Mouse (Mus musculus) embryonic fibroblast, embryonic 13.5 days (primary cell): ENCODE results near the gene Esm1. TPM values are rescaled to one million over a fixed set of nuclear protein-coding genes. Genes with fewer than 3 reads are reported as not detected.
"Not testable (repeated sequence)": the region's sequence is repeated elsewhere in the genome, so short reads cannot be mapped to it uniquely, and the experiment has no call there.

Experiments used
- H3K27ac ChIP-seq: 2 replicates; pipeline ENCODE4 v1.5.1; 2012; ENCODE audit warnings: low read length, control low read depth, inconsistent platforms; ENCODE audit not compliant: insufficient read depth
- H3K4me1 ChIP-seq: 2 replicates; pipeline ENCODE4 v1.6.1; 2011; ENCODE audit warnings: low read length; ENCODE audit not compliant: control insufficient read depth, insufficient read depth
- H3K4me3 ChIP-seq: 2 replicates; pipeline ENCODE4 v1.5.1; 2011; ENCODE audit warnings: mild to moderate bottlenecking, control low read depth, low read length; ENCODE audit not compliant: insufficient read depth
- CTCF ChIP-seq: IDR thresholded peaks from 2 replicates; pipeline ENCODE4 v1.5.1; 2011; ENCODE audit warnings: mild to moderate bottlenecking, control low read depth, low read length, moderate library complexity, borderline replicate concordance; ENCODE audit not compliant: insufficient read depth
- POLR2A ChIP-seq: IDR thresholded peaks from 2 replicates; pipeline ENCODE4 v1.6.1; 2011; ENCODE audit warnings: low read depth, mild to moderate bottlenecking, control low read depth, low read length, moderate library complexity
- polyA plus RNA-seq: library from polyadenylated mRNA; stranded (reverse); fragments of >200 nt; gene quantifications from 2 replicates; pipeline ENCODE4 v1.2.4, GENCODE M21; 2011; ENCODE audit warnings: low read depth; ENCODE audit not compliant: missing spikeins, insufficient read length

Esm1 gene
- polyA plus RNA-seq, 1 experiment = 1.1 TPM

- H3K27ac ChIP-seq = no peak overlapping the region
- H3K4me3 ChIP-seq = no peak overlapping the region
- no peak for TF ChIP-seq CTCF
- no peak for TF ChIP-seq POLR2A
- H3K4me1 ChIP-seq = peaks cover 5% of the 10 kb centered on the region; the same call in 1 of the 2 replicates
These were observed 17.6 kb downstream of the Esm1 start for GRCm38 (mm10) chr13:113227076-113227475.

- H3K4me1 ChIP-seq = peaks cover 5% of the 10 kb centered on the region; the same call in 1 of the 2 replicates
- H3K4me3 ChIP-seq = no peak overlapping the region
- H3K27ac ChIP-seq = no peak overlapping the region
- TF ChIP-seq POLR2A (no peak), CTCF (no peak)
These were observed 18.4 kb downstream of the Esm1 start for GRCm38 (mm10) chr13:113227666-113228463.

DNA sequence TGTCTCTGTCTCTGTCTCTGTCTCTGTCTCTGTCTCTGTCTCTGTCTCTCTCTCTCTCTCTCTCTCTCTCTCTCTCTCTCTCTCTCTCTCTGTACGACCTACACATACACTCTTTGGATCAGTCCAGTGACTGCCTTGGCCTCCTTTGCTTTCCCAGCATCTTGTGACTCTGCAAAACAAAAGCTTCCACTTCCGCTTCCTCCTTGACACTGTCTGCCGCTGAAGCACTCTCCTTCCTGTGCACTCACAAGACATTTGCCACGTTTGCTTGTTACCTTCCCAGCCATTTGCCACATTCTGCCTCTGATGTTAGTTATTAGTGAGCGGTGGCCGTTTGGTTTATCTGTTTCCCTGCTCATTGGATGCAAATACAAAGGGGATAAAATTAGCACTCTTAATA, 32.7 kb downstream of the Esm1 start:
- Histone ChIP-seq H3K4me1 (no peaks in the 10 kb centered on the region), H3K27ac (no peak overlapping the region), H3K4me3 (no peak overlapping the region)
- TF ChIP-seq POLR2A (no peak), CTCF (no peak)

- Histone ChIP-seq H3K4me3 (no peak overlapping the region), H3K27ac (no peak overlapping the region), H3K4me1 (no peaks in the 10 kb centered on the region)
- TF ChIP-seq CTCF (no peak), POLR2A (no peak)
These were observed 35.6 kb downstream of the Esm1 start for GRCm38 (mm10) chr13:113245025-113245424.

- H3K4me3 ChIP-seq, H3K27ac ChIP-seq, H3K4me1 ChIP-seq: not testable (repeated sequence)
These were observed 43.1 kb downstream of the Esm1 start for GRCm38 (mm10) chr13:113252580-113252979.

GRCm38 (mm10) chr13:113256766-113257165, 47.3 kb downstream of the Esm1 start:
- H3K4me3 ChIP-seq = no peak overlapping the region
- H3K4me1 ChIP-seq = no peaks in the 10 kb centered on the region; the same call in 1 of the 2 replicates
- TF ChIP-seq CTCF = no peak
- no peak for TF ChIP-seq POLR2A

DNA sequence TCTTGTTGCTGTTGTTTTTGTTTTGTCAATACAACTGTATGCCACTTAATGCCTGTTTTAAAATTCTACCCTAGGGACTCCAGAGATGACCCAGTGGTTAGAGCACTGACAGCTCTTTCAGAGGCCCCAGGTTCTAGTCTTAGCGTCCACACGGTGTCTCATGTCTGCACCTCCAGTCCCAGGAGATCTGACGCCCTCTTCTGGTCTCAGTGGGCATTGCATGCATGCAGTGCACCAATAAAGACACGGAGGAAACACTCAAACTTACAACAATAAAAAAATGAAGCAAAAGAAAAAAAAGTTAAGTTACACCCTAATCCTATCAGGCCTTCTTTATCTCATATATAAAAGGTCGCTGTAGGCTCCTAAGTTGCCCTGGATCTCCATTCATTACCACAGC, 47.7 kb downstream of the Esm1 start:
- H3K4me3 ChIP-seq = no peak overlapping the region
- TF ChIP-seq CTCF (peak; percentile 42; the same call in 1 of the 2 replicates), POLR2A (no peak)
- no peaks in the 10 kb centered on the region; the same call in 1 of the 2 replicates for H3K4me1 ChIP-seq
- H3K27ac ChIP-seq = no peak overlapping the region

More at GRCm38 (mm10) chr13:113256766-113257165, 47.3 kb downstream of the Esm1 start:
- H3K27ac ChIP-seq = no peak overlapping the region

- peak overlapping the region; percentile 77 for H3K27ac ChIP-seq
- TF ChIP-seq POLR2A (no peak), CTCF (no peak)
- H3K4me1 ChIP-seq = peaks cover 5% of the 10 kb centered on the region
- no peak overlapping the region for H3K4me3 ChIP-seq
These were observed 49.8 kb downstream of the Esm1 start for GRCm38 (mm10) chr13:113259237-113259636.

DNA sequence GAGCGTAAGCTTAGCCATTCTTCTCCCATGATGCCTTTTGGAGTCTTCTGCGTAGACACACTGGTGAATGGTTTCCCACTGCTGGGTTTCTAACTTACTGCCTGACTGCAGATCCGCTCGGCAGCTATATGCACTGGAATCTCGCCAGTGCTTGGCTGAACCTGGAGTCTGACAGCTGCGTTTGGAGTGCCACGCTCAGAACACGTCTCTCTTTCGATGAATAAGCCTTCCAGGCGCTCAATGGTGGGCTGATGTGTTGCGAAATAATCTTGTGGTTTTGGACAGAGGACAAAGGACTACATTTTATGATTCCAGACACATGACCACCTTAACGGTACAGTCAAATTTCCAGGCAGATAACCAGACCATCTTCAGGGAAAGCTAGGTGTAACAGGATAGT, 53.4 kb downstream of the Esm1 start:
- no peak overlapping the region for H3K4me3 ChIP-seq
- H3K4me1 ChIP-seq = peaks cover 5% of the 10 kb centered on the region
- no peak for TF ChIP-seq POLR2A
- TF ChIP-seq CTCF = no peak
- no peak overlapping the region for H3K27ac ChIP-seq

GRCm38 (mm10) chr13:113265257-113265656, 55.8 kb downstream of the Esm1 start:
- peaks cover 7% of the 10 kb centered on the region for H3K4me1 ChIP-seq
- TF ChIP-seq POLR2A = no peak
- no peak for TF ChIP-seq CTCF
- no peak overlapping the region for H3K4me3 ChIP-seq
- no peak overlapping the region for H3K27ac ChIP-seq
